Mouse (Mus musculus) forebrain, embryonic 10.5 days (tissue): ENCODE measurements around the gene H2-Q6. TPM values are rescaled to one million over a fixed set of nuclear protein-coding genes. Genes with fewer than 3 reads are reported as not detected.

ENCODE experiments used
- polyA plus RNA-seq: library from polyadenylated mRNA; unstranded; fragments of >200 nt; fragmentation: Nextera tagmentation; extraction: Ambion mirVana; gene quantifications from 2 replicates; pipeline ENCODE4 v1.2.1, GENCODE M21; 2016

The H2-Q6 gene
- polyA plus RNA-seq, 1 experiment from 2014 or later, result 2.1 TPM

Other genes starting within 250 kb of the H2-Q6 start
- 3.3 and 3.9 TPM in 2 replicates for gene Aif1, start 248.8 kb upstream of the H2-Q6 start, polyA plus RNA-seq
- gene Lst1, start 236.4 kb upstream of the H2-Q6 start, polyA plus RNA-seq, result 3.3 and 4.7 TPM in 2 replicates
- 0.16 and 0.32 TPM in 2 replicates for gene Ltb, start 230.4 kb upstream of the H2-Q6 start, polyA plus RNA-seq
- gene Tnf, start 222.8 kb upstream of the H2-Q6 start, polyA plus RNA-seq, result 0.10 TPM in 1 of 2 replicates, not detected in the other
- gene Lta, start 219.5 kb upstream of the H2-Q6 start, polyA plus RNA-seq, result not detected in 2 replicates
- 0.53 TPM in 1 of 2 replicates, not detected in the other for gene Gm16181, start 204.0 kb upstream of the H2-Q6 start, polyA plus RNA-seq
- gene Atp6v1g2, start 191.2 kb upstream of the H2-Q6 start, polyA plus RNA-seq, result 7.0 and 7.7 TPM in 2 replicates
- gene Nfkbil1, start 189.1 kb upstream of the H2-Q6 start, polyA plus RNA-seq, result 10.0 and 11.5 TPM in 2 replicates
- 757 and 759 TPM in 2 replicates for gene Ddx39b, start 183.1 kb upstream of the H2-Q6 start, polyA plus RNA-seq
- gene H2-D1, start 162.1 kb upstream of the H2-Q6 start, polyA plus RNA-seq, result 57.8 and 58.6 TPM in 2 replicates
- not detected in 2 replicates for gene H2-Q1, start 104.4 kb upstream of the H2-Q6 start, polyA plus RNA-seq
- gene H2-Q2, start 82.6 kb upstream of the H2-Q6 start, polyA plus RNA-seq, result 0.26 and 0.35 TPM in 2 replicates
- 3.0 and 3.1 TPM in 2 replicates for gene H2-Q4, start 45.2 kb upstream of the H2-Q6 start, polyA plus RNA-seq
- gene H2-Q7, start 14.3 kb downstream of the H2-Q6 start, polyA plus RNA-seq, result 18.5 and 19.8 TPM in 2 replicates
- 0.36 and 0.37 TPM in 2 replicates for gene H2-Q10, start 45.2 kb downstream of the H2-Q6 start, polyA plus RNA-seq
- 0.12 TPM in 1 of 2 replicates, not detected in the other for gene Pou5f1, start 81.2 kb downstream of the H2-Q6 start, polyA plus RNA-seq
- gene Tcf19, start 92.0 kb downstream of the H2-Q6 start, polyA plus RNA-seq, result 52.2 and 57.1 TPM in 2 replicates
- 21.6 and 26.1 TPM in 2 replicates for gene Cchcr1, start 92.2 kb downstream of the H2-Q6 start, polyA plus RNA-seq
- gene Psors1c2, start 108.4 kb downstream of the H2-Q6 start, polyA plus RNA-seq, result 2.2 and 2.6 TPM in 2 replicates
- not detected in 2 replicates for gene Cdsn, start 127.3 kb downstream of the H2-Q6 start, polyA plus RNA-seq
- not detected in 2 replicates for gene 2300002M23Rik, start 142.6 kb downstream of the H2-Q6 start, polyA plus RNA-seq
- not detected in 2 replicates for gene Sfta2, start 176.7 kb downstream of the H2-Q6 start, polyA plus RNA-seq
- not detected in 2 replicates for gene Gm9573, start 201.8 kb downstream of the H2-Q6 start, polyA plus RNA-seq
- gene Mucl3, start 218.8 kb downstream of the H2-Q6 start, polyA plus RNA-seq, result 0.12 and 0.14 TPM in 2 replicates
- 19.3 and 20.2 TPM in 2 replicates for gene Vars2, start 242.7 kb downstream of the H2-Q6 start, polyA plus RNA-seq
- gene Gtf2h4, start 248.9 kb downstream of the H2-Q6 start, polyA plus RNA-seq, result 59.3 and 62.3 TPM in 2 replicates